Mouse (Mus musculus): ENCODE results near the gene Slc5a10. TPM values are rescaled to one million over a fixed set of nuclear protein-coding genes. Genes with fewer than 3 reads are reported as not detected.

The Slc5a10 gene
- polyA plus RNA-seq, 1 experiment from 2014 or later = 0.08 TPM

DNA sequence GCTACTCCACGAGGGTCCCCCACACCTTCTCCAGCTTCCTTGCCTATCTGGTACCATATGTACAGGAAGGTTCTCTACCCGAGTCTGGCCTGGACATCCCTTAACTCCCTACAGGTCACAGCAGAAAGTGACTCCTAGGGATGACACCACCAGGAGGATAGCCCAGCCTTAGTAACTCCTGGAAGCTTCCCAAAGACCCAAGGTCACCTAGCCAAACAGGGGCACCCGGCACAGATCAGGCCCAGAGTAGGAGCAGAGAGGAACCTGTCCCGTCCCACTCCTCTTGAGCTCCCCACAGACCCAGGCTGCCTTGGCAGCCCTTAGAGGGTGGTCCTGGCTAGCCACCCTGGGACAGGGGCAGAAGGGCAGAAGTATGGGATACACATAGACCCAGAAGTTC lies 55.2 kb downstream of the Slc5a10 start:
- 85% methylated on average over 4 of the region's 4 CpGs for WGBS
- no peaks in the 10 kb centered on the region for H3K27me3 ChIP-seq
- no peaks in the 10 kb centered on the region for H3K9me3 ChIP-seq
- H3K4me3 ChIP-seq = no peak overlapping the region
- no peak overlapping the region for H3K27ac ChIP-seq
- no peak for ATAC-seq (ENCODE audit: low FRiP score, low read depth)
- peaks cover 6% of the 10 kb centered on the region for H3K4me1 ChIP-seq
- H3K4me2 ChIP-seq (replicated peaks) = no peak overlapping the region
- H3K36me3 ChIP-seq = no peaks in the 10 kb centered on the region
- no peak overlapping the region for H3K9ac ChIP-seq

DNA sequence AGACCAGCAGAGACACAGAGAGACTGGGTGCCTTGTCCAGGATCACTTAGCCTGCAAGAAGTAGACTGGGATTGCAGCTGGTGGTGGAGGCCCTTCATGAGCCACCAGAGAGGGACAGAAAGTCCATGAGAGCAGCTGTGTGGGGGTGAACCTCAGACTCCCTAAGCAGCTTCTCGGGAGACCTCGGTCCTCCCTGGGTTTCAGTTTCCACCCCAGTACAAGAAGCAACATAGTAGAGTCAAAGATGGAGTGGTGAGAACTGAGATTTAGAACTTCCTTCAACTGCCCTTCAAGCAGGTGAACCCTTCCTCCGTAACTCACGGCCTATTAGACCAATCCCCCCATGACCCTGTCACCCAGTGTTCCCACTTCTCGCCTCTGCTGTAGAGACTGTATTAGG lies 58.4 kb downstream of the Slc5a10 start:
- no peak overlapping the region for H3K9ac ChIP-seq
- H3K36me3 ChIP-seq = no peaks in the 10 kb centered on the region
- no peak overlapping the region for H3K4me3 ChIP-seq
- ATAC-seq (ENCODE audit: low FRiP score, low read depth) = no peak
- no peaks in the 10 kb centered on the region for H3K9me3 ChIP-seq
- no peaks in the 10 kb centered on the region for H3K27me3 ChIP-seq
- peaks cover 5% of the 10 kb centered on the region; the same call in 1 of the 2 replicates for H3K4me1 ChIP-seq
- H3K4me2 ChIP-seq (replicated peaks) = no peak overlapping the region
- no peak overlapping the region for H3K27ac ChIP-seq
- 91% methylated on average over 5 of the region's 5 CpGs for WGBS

DNA sequence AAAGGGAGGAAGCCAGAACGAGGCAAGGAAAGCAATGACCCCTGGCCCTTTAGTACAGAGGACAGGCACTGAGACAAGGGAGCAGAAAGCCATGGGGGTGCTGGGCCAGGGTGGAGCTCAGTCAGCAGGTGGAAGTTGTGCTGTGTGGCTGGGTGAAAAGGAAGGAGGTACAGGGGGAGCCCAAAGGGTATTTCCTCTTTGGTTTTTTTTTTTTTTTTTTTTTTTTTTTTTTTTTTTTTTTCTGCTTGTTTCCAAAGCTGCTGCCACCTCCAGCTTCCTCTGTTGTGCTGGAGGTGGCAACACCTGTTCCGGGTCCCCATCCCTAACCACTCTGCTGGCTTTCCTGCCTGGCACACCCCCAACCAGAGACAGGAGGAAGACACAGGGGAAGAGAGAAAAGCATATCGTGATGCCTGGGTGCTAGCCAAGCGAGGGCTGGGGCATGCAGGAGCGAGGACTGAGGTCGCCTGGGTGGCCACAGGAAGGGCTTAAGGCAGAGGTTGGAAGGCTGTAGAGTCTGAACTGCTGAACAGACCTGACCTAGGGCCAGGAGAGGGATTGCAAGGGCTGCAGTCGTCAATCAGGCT lies 59.7 kb downstream of the Slc5a10 start:
- H3K4me1 ChIP-seq = peaks cover 5% of the 10 kb centered on the region; the same call in 1 of the 2 replicates
- no peaks in the 10 kb centered on the region for H3K9me3 ChIP-seq
- no peak overlapping the region for H3K4me2 ChIP-seq (replicated peaks)
- no peak for ATAC-seq (ENCODE audit: low FRiP score, low read depth)
- WGBS = 74% methylated on average over 7 of the region's 7 CpGs
- H3K4me3 ChIP-seq = no peak overlapping the region
- H3K27ac ChIP-seq = no peak overlapping the region
- H3K9ac ChIP-seq = no peak overlapping the region
- no peaks in the 10 kb centered on the region for H3K36me3 ChIP-seq
- H3K27me3 ChIP-seq = no peaks in the 10 kb centered on the region

DNA sequence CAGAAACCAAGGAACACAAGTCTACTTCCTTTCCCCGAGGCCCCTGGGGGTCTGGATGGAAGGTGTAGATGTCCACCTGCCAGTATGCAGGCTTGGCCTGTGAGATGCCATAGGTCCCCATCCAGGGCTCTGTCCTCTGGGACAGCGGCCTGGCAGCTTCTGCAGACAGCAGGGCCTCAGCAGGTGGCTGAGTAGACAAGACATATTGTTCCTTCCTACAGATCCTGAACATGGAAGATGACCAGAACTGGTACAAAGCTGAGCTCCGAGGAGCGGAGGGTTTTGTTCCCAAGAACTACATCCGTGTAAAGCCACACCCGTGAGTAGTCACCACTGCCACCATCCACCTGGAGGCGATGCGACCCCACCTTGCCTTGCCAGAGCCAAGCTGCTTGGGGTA lies 60.6 kb downstream of the Slc5a10 start:
- Histone ChIP-seq H3K27ac (no peak overlapping the region), H3K9me3 (no peaks in the 10 kb centered on the region), H3K4me3 (no peak overlapping the region), H3K4me2 (replicated peaks) (no peak overlapping the region), H3K4me1 (peaks cover 5% of the 10 kb centered on the region; the same call in 1 of the 2 replicates), H3K36me3 (no peaks in the 10 kb centered on the region), H3K27me3 (no peaks in the 10 kb centered on the region), H3K9ac (no peak overlapping the region)
- ATAC-seq (ENCODE audit: low FRiP score, low read depth) = no peak
- 89% methylated on average over 8 of the region's 8 CpGs for WGBS

DNA sequence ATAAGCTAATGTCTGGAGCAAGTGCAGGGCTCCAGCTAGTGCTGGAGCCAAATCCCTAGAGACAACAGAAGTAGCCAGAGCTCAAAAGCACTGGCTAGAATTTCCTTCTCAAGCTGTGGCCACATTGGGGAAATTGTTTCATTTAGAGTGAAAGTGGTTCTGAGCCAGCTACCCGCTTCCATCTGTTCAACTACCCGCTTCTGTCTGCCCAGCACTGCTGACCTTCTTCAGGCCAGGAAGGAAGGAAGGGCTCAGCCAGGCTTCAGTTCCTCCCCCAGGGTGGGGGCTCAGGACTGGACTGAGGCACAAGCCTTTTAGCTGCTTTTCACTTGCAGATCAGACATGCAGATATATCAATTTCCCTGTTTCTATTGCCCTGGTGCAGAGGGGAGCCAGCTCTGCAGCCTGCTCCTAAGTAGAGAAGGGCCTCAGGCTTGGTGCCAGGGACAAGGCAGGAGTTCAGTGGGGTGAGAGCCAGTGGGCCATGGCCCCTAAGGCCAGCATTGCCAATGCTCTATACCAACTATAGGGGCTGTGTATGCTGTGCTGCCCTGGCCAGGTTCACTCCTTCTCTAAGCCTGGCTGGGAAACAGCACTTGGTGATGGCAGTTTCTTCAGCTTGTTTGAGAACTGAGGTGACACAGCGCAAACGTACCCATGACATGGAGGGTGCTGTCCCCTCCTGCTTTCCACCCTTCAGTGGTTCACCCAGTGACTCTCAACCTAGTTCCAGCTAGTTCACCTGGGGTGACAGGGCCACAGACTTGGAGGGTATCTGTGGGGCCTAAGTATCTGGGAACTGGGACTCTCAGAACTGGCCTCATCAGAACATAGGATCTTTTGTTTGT lies 61.4 kb downstream of the Slc5a10 start:
- no peaks in the 10 kb centered on the region for H3K36me3 ChIP-seq
- no peak for ATAC-seq (ENCODE audit: low FRiP score, low read depth)
- H3K9me3 ChIP-seq = no peaks in the 10 kb centered on the region
- H3K27me3 ChIP-seq = no peaks in the 10 kb centered on the region
- no peak overlapping the region for H3K27ac ChIP-seq
- H3K4me2 ChIP-seq (replicated peaks) = no peak overlapping the region
- no peak overlapping the region for H3K9ac ChIP-seq
- WGBS = 70% methylated on average over 4 of the region's 4 CpGs
- no peak overlapping the region for H3K4me3 ChIP-seq
- H3K4me1 ChIP-seq = peaks cover 5% of the 10 kb centered on the region; the same call in 1 of the 2 replicates

DNA sequence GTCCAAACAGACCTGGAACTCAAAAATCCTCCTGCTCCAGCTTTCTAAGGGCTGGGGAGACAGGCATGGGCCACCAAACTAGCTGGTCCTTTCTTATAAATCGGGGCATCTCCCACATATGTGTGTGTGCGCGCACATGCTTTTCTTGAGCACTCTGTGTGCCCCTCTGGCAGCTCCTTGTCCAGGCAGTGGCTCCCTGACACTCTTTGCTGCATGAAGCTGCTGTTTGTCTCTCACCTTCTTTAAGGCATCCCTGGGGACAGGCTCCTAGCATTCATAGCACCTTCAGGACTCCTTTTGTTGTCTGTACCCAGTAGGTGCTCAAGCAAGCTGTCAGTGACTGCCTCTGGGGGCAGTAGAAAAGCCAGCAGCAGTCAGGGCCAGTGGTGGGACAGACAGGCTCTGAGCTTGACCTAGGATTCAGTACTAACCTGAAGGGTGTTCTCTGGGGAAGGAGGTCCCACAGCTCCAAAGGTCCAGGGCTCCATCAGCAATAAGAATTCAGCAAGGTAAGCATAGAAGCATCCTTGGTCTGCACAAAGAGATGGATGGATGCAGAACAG lies 62.2 kb downstream of the Slc5a10 start:
- ATAC-seq (ENCODE audit: low FRiP score, low read depth) = no peak
- Histone ChIP-seq H3K36me3 (no peaks in the 10 kb centered on the region), H3K9me3 (no peaks in the 10 kb centered on the region), H3K4me2 (replicated peaks) (no peak overlapping the region), H3K9ac (no peak overlapping the region), H3K4me1 (peaks cover 5% of the 10 kb centered on the region; the same call in 1 of the 2 replicates), H3K4me3 (no peak overlapping the region), H3K27ac (no peak overlapping the region), H3K27me3 (no peaks in the 10 kb centered on the region)
- 83% methylated on average over 3 of the region's 3 CpGs for WGBS

DNA sequence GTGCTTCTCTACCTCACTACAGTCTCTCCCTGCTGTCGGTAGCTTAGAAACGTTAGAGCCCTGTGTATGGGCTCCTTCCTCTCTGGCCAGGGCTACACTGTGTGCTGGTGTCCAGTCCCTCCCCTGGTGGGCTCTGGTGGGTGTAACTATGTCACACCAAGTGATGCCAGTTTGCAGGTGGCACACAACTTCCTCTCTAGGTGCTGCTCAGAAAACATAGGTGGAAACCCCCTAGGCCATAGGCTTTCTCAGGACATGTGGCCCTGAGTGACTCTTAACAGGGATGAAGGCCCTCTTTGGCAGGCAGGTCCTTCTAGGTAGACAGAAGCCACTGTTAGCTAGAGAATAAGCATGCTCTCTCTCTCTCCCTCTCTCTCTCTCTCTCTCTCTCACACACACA lies 63.2 kb downstream of the Slc5a10 start:
- Histone ChIP-seq H3K9me3 (no peaks in the 10 kb centered on the region), H3K4me3 (no peak overlapping the region), H3K4me2 (replicated peaks) (no peak overlapping the region), H3K27ac (no peak overlapping the region), H3K27me3 (no peaks in the 10 kb centered on the region), H3K36me3 (no peaks in the 10 kb centered on the region), H3K9ac (no peak overlapping the region), H3K4me1 (0 out of 2 replicates have a peak, but pooled peaks cover 5% of the 10 kb centered on the region)
- WGBS = 65% methylated on average over 2 of the region's 2 CpGs
- no peak for ATAC-seq (ENCODE audit: low FRiP score, low read depth)

DNA sequence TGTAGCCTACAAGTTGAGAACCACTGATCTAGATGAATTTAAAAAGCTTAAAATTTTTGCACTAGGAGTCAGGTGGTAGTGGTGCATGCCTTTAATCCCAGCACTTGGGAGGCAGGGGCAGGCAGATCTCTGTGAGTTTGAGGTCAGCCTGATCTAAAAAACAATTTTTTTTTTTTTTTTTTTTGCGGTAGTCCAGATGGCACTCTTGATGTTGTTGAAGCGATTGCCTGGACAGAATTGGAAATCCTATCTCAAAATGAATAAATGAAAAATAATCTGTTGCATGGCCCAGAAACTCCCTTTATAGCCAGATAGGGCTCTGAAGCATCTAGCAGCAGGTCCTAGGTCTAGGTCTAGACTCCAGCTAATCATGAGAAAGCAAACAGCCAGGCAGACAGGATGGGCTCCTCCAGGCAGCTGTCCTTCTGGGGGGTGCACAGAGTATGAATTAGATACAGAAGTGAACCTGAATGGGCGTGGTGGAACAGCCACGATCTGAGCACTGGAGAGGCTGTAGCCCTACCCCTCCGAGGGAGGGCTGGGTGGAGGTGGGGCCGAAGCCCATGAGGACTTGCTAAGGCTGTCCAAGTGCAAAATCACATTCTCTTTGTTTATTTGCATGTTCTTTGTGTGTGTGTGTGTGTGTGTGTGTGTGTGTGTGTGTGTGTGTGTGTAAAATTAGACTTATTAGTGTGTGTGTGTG lies 64.3 kb downstream of the Slc5a10 start:
- no peak for ATAC-seq (ENCODE audit: low FRiP score, low read depth)
- H3K4me3 ChIP-seq = no peak overlapping the region
- WGBS = 75% methylated on average over 6 of the region's 6 CpGs
- H3K27ac ChIP-seq = no peak overlapping the region
- H3K36me3 ChIP-seq = no peaks in the 10 kb centered on the region
- no peaks in the 10 kb centered on the region for H3K9me3 ChIP-seq
- H3K4me1 ChIP-seq = 0 out of 2 replicates have a peak, but pooled peaks cover 5% of the 10 kb centered on the region
- no peak overlapping the region for H3K4me2 ChIP-seq (replicated peaks)
- H3K27me3 ChIP-seq = no peaks in the 10 kb centered on the region
- no peak overlapping the region for H3K9ac ChIP-seq

DNA sequence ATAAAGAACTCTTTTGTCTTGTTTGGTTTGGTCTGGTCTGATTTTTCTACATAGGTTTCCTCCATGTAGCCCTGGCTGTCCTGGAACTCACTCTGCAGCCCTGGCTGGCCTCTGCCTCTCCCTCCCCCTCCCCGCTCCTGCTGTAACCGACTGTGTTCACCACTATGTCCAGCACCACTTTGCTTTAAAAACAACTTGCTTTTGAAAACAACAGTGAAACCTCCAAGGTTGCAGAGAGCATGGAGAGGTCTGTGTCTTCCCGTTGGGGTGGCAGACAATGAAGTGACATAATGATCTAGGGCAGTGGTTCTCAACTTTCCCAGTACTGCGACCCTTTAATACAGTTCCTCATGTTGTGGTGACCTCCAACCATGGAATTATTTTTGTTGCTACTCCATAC lies 65.0 kb downstream of the Slc5a10 start:
- 0 out of 2 replicates have a peak, but pooled peaks cover 5% of the 10 kb centered on the region for H3K4me1 ChIP-seq
- no peak overlapping the region for H3K27ac ChIP-seq
- H3K27me3 ChIP-seq = no peaks in the 10 kb centered on the region
- no peaks in the 10 kb centered on the region for H3K9me3 ChIP-seq
- H3K9ac ChIP-seq = no peak overlapping the region
- WGBS = 61% methylated on average over 4 of the region's 4 CpGs
- no peak overlapping the region for H3K4me2 ChIP-seq (replicated peaks)
- no peak for ATAC-seq (ENCODE audit: low FRiP score, low read depth)
- no peaks in the 10 kb centered on the region for H3K36me3 ChIP-seq
- no peak overlapping the region for H3K4me3 ChIP-seq

DNA sequence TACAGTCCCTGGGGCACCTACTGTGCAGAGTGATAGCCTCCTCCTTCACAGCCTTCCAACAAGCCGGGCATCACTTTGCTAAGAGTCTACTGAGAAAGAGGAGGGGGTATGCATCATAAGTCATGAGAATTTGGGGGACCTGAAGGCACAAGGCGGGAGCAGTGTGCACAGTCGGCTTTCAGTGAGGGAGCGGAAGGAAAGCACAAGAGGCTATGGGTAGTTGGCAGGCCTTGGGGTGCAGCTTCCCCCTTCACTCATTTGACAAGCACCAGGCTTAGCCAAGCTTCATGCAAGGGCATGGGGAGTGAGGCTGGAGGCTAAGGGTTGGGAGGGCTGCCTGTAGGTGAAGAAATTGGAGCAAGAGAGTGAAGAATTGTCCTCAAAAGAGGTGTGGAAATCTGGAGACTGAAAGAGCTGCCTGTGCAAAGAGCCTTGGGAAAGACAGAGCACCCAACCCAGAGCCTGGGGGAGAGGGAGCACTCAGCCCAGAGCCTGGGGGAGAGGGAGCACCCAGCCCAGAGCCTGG lies 65.8 kb downstream of the Slc5a10 start:
- 98% methylated on average over 4 of the region's 4 CpGs for WGBS
- H3K9ac ChIP-seq = no peak overlapping the region
- no peak for ATAC-seq (ENCODE audit: low FRiP score, low read depth)
- H3K4me1 ChIP-seq = 0 out of 2 replicates have a peak, but pooled peaks cover 5% of the 10 kb centered on the region
- no peak overlapping the region for H3K27ac ChIP-seq
- no peak overlapping the region for H3K4me3 ChIP-seq
- H3K4me2 ChIP-seq (replicated peaks) = no peak overlapping the region
- no peaks in the 10 kb centered on the region for H3K27me3 ChIP-seq
- no peaks in the 10 kb centered on the region for H3K36me3 ChIP-seq
- H3K9me3 ChIP-seq = no peaks in the 10 kb centered on the region

DNA sequence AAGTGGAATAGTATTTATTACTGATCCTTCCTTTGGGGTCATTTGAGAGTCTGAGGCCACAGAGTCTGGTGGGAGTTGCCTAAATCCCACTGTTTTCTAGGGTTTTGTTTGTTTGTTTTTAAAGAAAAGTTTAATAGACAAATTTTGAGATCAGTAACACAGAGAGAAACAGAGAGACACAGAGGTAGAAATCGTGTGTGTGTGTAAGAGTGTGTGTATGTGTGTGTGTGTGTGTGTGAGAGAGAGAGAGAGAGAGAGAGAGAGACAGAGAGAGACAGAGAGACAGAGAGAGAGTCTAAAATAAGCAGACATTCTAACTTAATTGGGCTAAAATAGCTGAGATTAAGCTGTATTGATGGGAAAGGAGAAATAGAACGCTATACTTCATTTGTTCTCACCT lies 67.1 kb downstream of the Slc5a10 start:
- ATAC-seq (ENCODE audit: low FRiP score, low read depth) = no peak
- Histone ChIP-seq H3K4me2 (replicated peaks) (no peak overlapping the region), H3K36me3 (no peaks in the 10 kb centered on the region), H3K4me1 (0 out of 2 replicates have a peak, but pooled peaks cover under 1% of the 10 kb centered on the region), H3K27ac (no peak overlapping the region), H3K9ac (no peak overlapping the region), H3K4me3 (no peak overlapping the region), H3K27me3 (no peaks in the 10 kb centered on the region), H3K9me3 (no peaks in the 10 kb centered on the region)
- WGBS = 71% methylated on average over 2 of the region's 2 CpGs

All from limb, embryonic 13.5 days (tissue).